15 mouse cellular contexts compared by ENCODE assay signal in genomic region chr19:32117484-32118018, GRCm38 (mm10). TPM values are rescaled to one million over a fixed set of nuclear protein-coding genes. Genes with fewer than 3 reads are reported as not detected.
DNase-seq lines count a peak whose midpoint lies in the region; ATAC-seq and TF ChIP-seq lines count a peak whose summit lies in the region.
"Had no signal": no experiment of that assay in that cellular context is flagged by ENCODE, and none has a peak within 500 bp of the region (broad histone marks: within the 10 kb centered on the region; RNA-seq: fewer than 3 reads in every experiment).

No protein-coding gene starts in this region.

- H3K4me1 ChIP-seq in intestine, postnatal 0 days (replicated peaks; ENCODE audit: control insufficient read depth, insufficient read depth, low read length), result 0 out of 2 replicates have a peak, but pooled peaks cover 3% of the 10 kb centered on the region
- H3K4me1 ChIP-seq in intestine, embryonic 15.5 days (replicated peaks), result no peaks in the 10 kb centered on the region
- H3K4me1 ChIP-seq in midbrain, postnatal 0 days (ENCODE audit: insufficient read depth, low read length), result no peaks in the 10 kb centered on the region
- no peaks in the 10 kb centered on the region for H3K4me1 ChIP-seq in midbrain, embryonic 14.5 days (ENCODE audit: control insufficient read depth, insufficient read depth, low read length)
- H3K4me1 ChIP-seq: stomach, embryonic 15.5 days had no signal

- no peaks in the 10 kb centered on the region for H3K9me3 ChIP-seq in intestine, postnatal 0 days (ENCODE audit: control insufficient read depth)
- H3K9me3 ChIP-seq in intestine, embryonic 15.5 days, result no peaks in the 10 kb centered on the region
- H3K9me3 ChIP-seq in midbrain, postnatal 0 days (ENCODE audit: low read length), result no peaks in the 10 kb centered on the region
- H3K9me3 ChIP-seq in midbrain, embryonic 14.5 days (ENCODE audit: control insufficient read depth, low read length), result no peaks in the 10 kb centered on the region
- H3K9me3 ChIP-seq: stomach, embryonic 15.5 days had no signal

- WGBS in intestine, postnatal 0 days, result 81% methylated on average over 6 of the region's 6 CpGs
- WGBS in intestine, embryonic 15.5 days, result 83% methylated on average over 6 of the region's 6 CpGs
- 82% methylated on average over 6 of the region's 6 CpGs for WGBS in midbrain, postnatal 0 days
- 81% methylated on average over 6 of the region's 6 CpGs for WGBS in midbrain, embryonic 14.5 days

- no peaks in the 10 kb centered on the region for H3K27me3 ChIP-seq in intestine, postnatal 0 days (replicated peaks; ENCODE audit: control insufficient read depth, insufficient read depth, low read length)
- H3K27me3 ChIP-seq in intestine, embryonic 15.5 days (replicated peaks), result no peaks in the 10 kb centered on the region
- H3K27me3 ChIP-seq in midbrain, postnatal 0 days (ENCODE audit: insufficient read depth, low read length), result no peaks in the 10 kb centered on the region
- no peaks in the 10 kb centered on the region for H3K27me3 ChIP-seq in midbrain, embryonic 14.5 days (ENCODE audit: control insufficient read depth, insufficient read depth, low read length)
- H3K27me3 ChIP-seq: stomach, embryonic 15.5 days had no signal

- no peak overlapping the region for H3K4me2 ChIP-seq in intestine, postnatal 0 days (replicated peaks; ENCODE audit: low read depth)
- H3K4me2 ChIP-seq in intestine, embryonic 15.5 days (replicated peaks), result no peak overlapping the region
- H3K4me2 ChIP-seq in midbrain, postnatal 0 days (ENCODE audit: low read depth, low read length, poor library complexity, severe bottlenecking), result no peak overlapping the region
- no peak overlapping the region for H3K4me2 ChIP-seq in midbrain, embryonic 14.5 days (ENCODE audit: low read length)
- H3K4me2 ChIP-seq: stomach, embryonic 15.5 days had no signal

- peak; percentile 47 for TF ChIP-seq CTCF in intestine, postnatal 0 days (IDR thresholded peaks at IDR 0.05; ENCODE audit: low read depth)
- TF ChIP-seq CTCF in midbrain, postnatal 0 days (IDR thresholded peaks at IDR 0.05), result 0 out of 2 replicates have a peak, but pooled peaks have one; percentile 15

- no peak overlapping the region for H3K4me3 ChIP-seq in intestine, postnatal 0 days (ENCODE audit: low read depth, low read length)
- no peak overlapping the region for H3K4me3 ChIP-seq in intestine, embryonic 15.5 days (replicated peaks)
- H3K4me3 ChIP-seq in midbrain, postnatal 0 days (ENCODE audit: low read depth, low read length), result no peak overlapping the region
- H3K4me3 ChIP-seq in midbrain, embryonic 14.5 days (replicated peaks; ENCODE audit: low read depth, low read length), result no peak overlapping the region
- H3K4me3 ChIP-seq: stomach, embryonic 15.5 days had no signal

- no peak overlapping the region for H3K9ac ChIP-seq in intestine, postnatal 0 days (ENCODE audit: low read depth, low read length)
- no peak overlapping the region for H3K9ac ChIP-seq in intestine, embryonic 15.5 days
- no peak overlapping the region for H3K9ac ChIP-seq in midbrain, postnatal 0 days (replicated peaks; ENCODE audit: low read length, poor library complexity, severe bottlenecking)
- no peak overlapping the region for H3K9ac ChIP-seq in midbrain, embryonic 14.5 days (replicated peaks; ENCODE audit: low read length)
- H3K9ac ChIP-seq: stomach, embryonic 15.5 days had no signal

- no peak for DNase-seq in midbrain, postnatal 0 days (ENCODE audit: low spot score)
- no peak for DNase-seq in midbrain, embryonic 14.5 days
- DNase-seq in NIH3T3 (ENCODE audit: low read depth), result peak; percentile 48
- peak; percentile 23 for DNase-seq in thymus, postnatal 25 days
- DNase-seq in kidney, postnatal 10 days, result no peak
- DNase-seq: adrenal gland, adult 8-10 months; cerebellum, adult 11 months; gastrocnemius, postnatal 36 days; kidney, postnatal 14 days; right cerebral cortex, postnatal 4 days had no signal

- ATAC-seq in intestine, postnatal 0 days, result no peak
- no peak for ATAC-seq in intestine, embryonic 15.5 days
- no peak for ATAC-seq in midbrain, postnatal 0 days (ENCODE audit: low FRiP score)
- ATAC-seq in midbrain, embryonic 14.5 days (ENCODE audit: low FRiP score, low TSS enrichment), result no peak
- ATAC-seq: forebrain, embryonic 16.5 days; hindbrain, embryonic 16.5 days had no signal

- no peak overlapping the region for H3K27ac ChIP-seq in intestine, postnatal 0 days (ENCODE audit: low read depth, low read length)
- H3K27ac ChIP-seq in intestine, embryonic 15.5 days, result no peak overlapping the region
- no peak overlapping the region for H3K27ac ChIP-seq in midbrain, postnatal 0 days (ENCODE audit: low read depth, low read length)
- no peak overlapping the region for H3K27ac ChIP-seq in midbrain, embryonic 14.5 days (replicated peaks; ENCODE audit: low read depth, low read length)
- H3K27ac ChIP-seq: stomach, embryonic 15.5 days had no signal

- H3K36me3 ChIP-seq in intestine, postnatal 0 days (ENCODE audit: control insufficient read depth, insufficient read depth), result no peaks in the 10 kb centered on the region
- no peaks in the 10 kb centered on the region for H3K36me3 ChIP-seq in intestine, embryonic 15.5 days
- H3K36me3 ChIP-seq in midbrain, postnatal 0 days (ENCODE audit: insufficient read depth, low read length), result no peaks in the 10 kb centered on the region
- no peaks in the 10 kb centered on the region for H3K36me3 ChIP-seq in midbrain, embryonic 14.5 days (ENCODE audit: control insufficient read depth, insufficient read depth, low read length)
- H3K36me3 ChIP-seq: stomach, embryonic 15.5 days had no signal

RNA-seq across cellular contexts. Expression of gene Asah2, which starts 9.5 kb away (rescaled TPM):
- 22.8 and 27.7 TPM in 2 replicates for polyA plus RNA-seq in intestine, postnatal 0 days (2015; fragmentation: Nextera tagmentation; extraction: Ambion mirVana)
- polyA plus RNA-seq in intestine, embryonic 15.5 days (2015; fragmentation: Nextera tagmentation; extraction: Ambion mirVana), result 2.8 and 3.4 TPM in 2 replicates
- total RNA-seq in midbrain, postnatal 0 days (2014; rRNA removed), result 3.4 and 3.9 TPM in 2 replicates
- 0.49 and 0.58 TPM in 2 replicates for polyA plus RNA-seq in midbrain, postnatal 0 days (2015; fragmentation: Nextera tagmentation; extraction: Ambion mirVana)
- polyA plus RNA-seq in midbrain, embryonic 14.5 days (2014; fragmentation: Nextera tagmentation; extraction: Ambion mirVana), result 0.35 and 0.71 TPM in 2 replicates

Comparison
In these comparisons a context has a peak if more than half of its experiments do, and no peak if none do; other contexts are left out.
1. DNase-seq: peak in NIH3T3 (single experiment) and thymus, postnatal 25 days (single experiment); none in midbrain, postnatal 0 days (single experiment), midbrain, embryonic 14.5 days (single experiment) and kidney, postnatal 10 days (single experiment).